Mouse (Mus musculus): ENCODE measurements around the gene Espn.

GRCm38 (mm10) chr4:152136876-152137250, 15.3 kb downstream of the Espn start:
- TF ChIP-seq CTCF (IDR thresholded peaks at IDR 0.05; ENCODE audit: low read depth) (no peak), EP300 (optimal IDR thresholded peaks at IDR 0.05) (no peak)

All from stomach, postnatal 0 days (tissue).